Mouse (Mus musculus) left cerebral cortex, postnatal 14 days (tissue): ENCODE measurements around the gene C1qtnf2. TPM values are rescaled to one million over a fixed set of nuclear protein-coding genes. Genes with fewer than 3 reads are reported as not detected.

Experiments
- DNase-seq, 2 experiments: peaks; one replicate each; pipeline ENCODE4 v3.0.0; 2021 to 2022; ENCODE audit warnings: low spot score in 2 of 2, mixed read lengths in 1 of 2
- intact Hi-C: fragments of 180-260 bp; cut with DNase I; formaldehyde crosslinking; loops from one replicate; pipeline ENCODE4 v1.15.1; 2025
- long read RNA-seq, 2 experiments: library from polyadenylated mRNA; stranded (forward); transcript quantifications; one replicate each; pipeline ENCODE4 v2.0.0; 2021
- total RNA-seq, 2 experiments: library from RNA; stranded (reverse); gene quantifications; 2 replicates each; pipeline ENCODE4 v1.2.3; 2021

The C1qtnf2 gene
- total RNA-seq: 1 to 10 TPM; 3.6 to 3.8 TPM
- long read RNA-seq, experiment 1, partial matches to known transcripts: 0 of 3 reads
- long read RNA-seq, experiment 1, other reads (novel, unspliced or antisense): 1 of 3 reads
- long read RNA-seq, experiment 2, partial matches to known transcripts: 0 of 4 reads
- long read RNA-seq, experiment 2, other reads (novel, unspliced or antisense): 0 of 4 reads

DNA sequence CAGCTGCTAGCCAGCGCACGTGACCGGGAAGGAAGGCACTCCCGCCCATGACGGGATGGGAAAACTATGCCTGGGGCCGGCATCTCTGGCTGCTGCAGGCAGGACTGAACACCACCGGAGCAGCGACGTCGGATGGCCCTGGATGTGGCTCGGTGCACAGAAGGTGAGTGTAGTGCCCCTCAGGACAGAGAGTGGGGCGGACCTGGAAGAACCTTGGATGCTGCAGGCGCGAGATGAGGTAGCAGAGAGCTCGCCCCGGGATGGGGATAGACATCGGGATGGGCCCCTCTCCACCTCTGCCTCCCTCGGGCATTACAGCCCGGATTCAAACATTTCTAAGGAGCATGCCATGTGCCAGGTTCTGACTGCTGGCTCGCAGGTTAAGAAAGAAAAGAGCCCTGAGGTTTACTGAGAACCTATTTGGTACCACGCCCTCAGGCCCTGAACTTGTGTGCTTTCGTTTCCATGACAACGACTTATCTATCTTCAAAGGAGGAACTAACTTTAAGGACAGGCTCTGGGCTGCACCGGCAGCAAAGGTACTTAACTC lies at the start of gene C1qtnf2:
Gene C1qtnf2 (plus strand): TSS at position 52 of the 550 bp plus-strand sequence.
- intact Hi-C loops: no loop called here
- peak in 1 of 2 experiments; percentile 28 for DNase-seq

- intact Hi-C loops: no loop called here
- DNase-seq: no peak
Observed at GRCm38 (mm10) chr11:43424386-43424785, 49.7 kb upstream of the C1qtnf2 start.

DNA sequence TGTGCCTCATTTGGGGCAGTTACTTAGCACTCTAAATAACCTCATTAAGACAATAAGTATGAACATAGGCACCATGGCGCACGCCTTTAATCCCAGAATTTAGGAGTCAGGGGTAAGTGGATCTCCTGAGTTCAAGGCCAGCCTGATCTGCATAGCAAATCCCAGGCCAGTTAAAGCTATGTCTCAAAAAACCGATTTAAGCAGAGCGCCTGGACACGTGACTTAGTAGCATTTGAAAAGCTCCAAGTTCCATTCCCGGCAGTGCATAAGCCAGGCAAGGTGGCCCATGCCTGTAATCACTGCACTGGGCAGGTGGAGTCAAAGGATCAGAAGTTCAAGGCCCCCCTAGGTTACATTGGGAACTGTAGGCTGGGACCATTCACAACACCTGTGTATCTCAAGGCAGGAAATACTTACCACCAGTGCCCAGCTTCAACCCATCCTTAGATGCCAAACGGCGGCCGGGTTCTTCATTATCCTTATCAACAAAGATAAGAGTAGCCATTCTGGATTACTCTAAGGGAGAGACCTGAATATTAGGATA lies 48.8 kb upstream of the C1qtnf2 start:
- DNase-seq: no peak
- intact Hi-C loops: no loop called here

- peak; percentile 52 to 73 for DNase-seq
- intact Hi-C loops: no loop called here
Observed at GRCm38 (mm10) chr11:43425824-43426413, 48.2 kb upstream of the C1qtnf2 start, which contains the start of gene Pttg1. Pttg1 (minus strand) TSS chr11:43426251.

DNA sequence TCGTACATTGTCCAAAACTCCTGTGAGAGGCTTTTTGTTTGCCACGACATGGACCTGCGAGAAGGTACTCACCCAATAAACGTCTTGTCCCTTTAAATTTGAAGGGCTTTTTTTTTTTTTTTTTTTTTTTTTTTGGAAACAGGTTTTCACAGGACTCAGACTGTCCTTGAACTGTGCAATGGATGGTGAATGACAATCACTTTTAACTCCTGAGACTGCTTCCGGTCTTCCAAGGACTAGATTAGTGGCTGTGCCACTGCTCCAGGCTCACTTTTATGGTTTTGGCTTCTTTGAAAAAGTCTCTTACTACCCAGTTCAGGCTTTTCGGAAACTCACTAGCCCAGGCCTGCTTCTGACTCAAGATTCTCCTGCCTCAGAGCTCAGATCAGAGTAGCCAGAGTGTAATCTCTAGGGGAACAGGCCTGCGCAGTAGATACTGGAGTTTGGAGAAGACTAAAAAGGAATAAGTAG lies 47.6 kb upstream of the C1qtnf2 start:
- intact Hi-C loops: no loop called here
- DNase-seq: no peak

DNA sequence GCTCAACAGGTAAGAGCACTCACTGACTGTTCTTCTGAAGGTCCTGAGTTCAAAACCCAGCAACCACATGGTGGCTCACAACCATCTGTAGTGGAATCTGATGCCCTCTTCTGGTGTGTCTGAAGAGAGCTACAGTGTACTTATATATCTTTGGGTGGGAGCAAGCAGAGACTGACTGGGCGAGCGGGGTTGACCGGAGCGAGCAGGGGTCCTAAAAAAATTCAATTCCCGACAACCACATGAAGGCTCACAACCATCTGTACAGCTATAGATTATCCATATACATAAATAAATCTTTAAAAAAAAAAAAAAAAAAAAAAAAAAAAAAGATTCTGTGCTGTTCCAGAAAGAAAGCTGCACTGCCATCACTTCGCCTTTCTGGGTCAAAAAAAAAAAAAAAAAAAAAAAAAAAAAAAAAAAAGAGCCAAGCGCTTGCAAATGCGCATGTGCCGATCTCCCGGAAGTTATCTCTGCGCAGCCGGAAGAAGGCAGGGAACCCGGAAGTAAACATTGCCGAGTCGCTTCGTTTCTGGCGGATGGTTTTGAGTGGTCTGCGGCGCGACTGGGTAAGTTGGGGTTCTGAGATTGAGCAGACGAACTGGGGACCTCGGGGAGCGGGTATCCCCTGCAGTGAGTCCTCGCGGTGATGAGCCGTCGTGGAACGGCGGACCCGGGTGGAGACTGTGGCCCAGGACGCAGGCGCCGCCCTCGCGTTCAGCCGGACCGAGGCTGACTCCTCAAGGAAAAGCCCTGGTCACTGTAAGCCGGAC lies 40.6 kb upstream of the C1qtnf2 start, which contains the start of gene Slu7:
Gene Slu7 (plus strand): TSS at position 491 of the 770 bp plus-strand sequence.
- DNase-seq: peak; percentile 70 to 76
- intact Hi-C loops: no loop called here

DNA sequence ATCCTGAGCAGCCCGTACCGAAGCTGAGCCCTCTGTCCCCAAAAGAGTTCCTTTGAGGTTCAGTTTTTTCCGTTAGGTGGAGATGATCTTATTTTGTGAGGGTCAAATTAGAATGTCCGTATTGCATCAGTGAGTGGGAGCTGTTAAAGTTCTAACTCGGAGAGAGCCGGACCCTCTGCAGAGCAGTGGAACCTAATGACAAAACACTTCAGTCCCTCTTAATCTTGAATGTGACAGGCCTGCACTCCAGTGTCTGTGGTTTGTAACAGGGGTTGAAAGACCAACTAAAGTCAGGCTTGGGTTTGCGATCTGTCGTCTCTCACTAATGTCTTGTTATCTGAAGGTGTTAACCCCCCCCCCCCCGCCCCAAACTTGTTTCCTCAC lies 40.1 kb upstream of the C1qtnf2 start:
- DNase-seq: no peak
- intact Hi-C loops: no loop called here

GRCm38 (mm10) chr11:43441121-43441520 lies 33.0 kb upstream of the C1qtnf2 start:
- intact Hi-C loops: no loop called here
- DNase-seq: no peak

GRCm38 (mm10) chr11:43443183-43443582 lies 30.9 kb upstream of the C1qtnf2 start:
- no peak for DNase-seq
- intact Hi-C loops: no loop called here

- intact Hi-C loops: loop anchor here (5.0 kb wide), 1 partner anchor 42 kb away; no protein-coding TSS in a partner anchor
Observed at GRCm38 (mm10) chr11:43449916-43450315, 24.2 kb upstream of the C1qtnf2 start.

DNA sequence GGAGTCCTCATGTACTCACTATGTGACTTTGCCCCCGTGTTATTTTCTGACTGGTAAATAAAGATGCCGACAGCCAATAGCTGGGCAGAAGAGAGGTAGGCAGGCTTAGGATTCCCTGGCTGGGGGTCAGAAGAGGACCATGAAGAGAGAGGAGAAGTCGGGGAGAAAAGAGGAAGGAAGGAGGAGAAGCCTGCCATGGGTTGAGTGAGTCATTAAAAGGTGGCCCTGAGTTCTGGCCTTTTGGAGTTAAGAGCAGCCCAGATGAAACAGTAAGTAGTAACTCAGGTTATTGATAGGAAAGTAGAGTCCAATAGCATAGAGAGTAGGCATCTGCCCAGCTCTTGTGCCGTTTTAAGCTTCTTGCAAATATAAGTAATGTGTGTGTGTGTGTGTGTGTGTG lies 22.8 kb upstream of the C1qtnf2 start:
- no peak for DNase-seq
- intact Hi-C loops: loop anchor here (5.0 kb wide), 1 partner anchor 41 kb away; no protein-coding TSS in a partner anchor

More at GRCm38 (mm10) chr11:43449916-43450315, 24.2 kb upstream of the C1qtnf2 start:
- DNase-seq: no peak

DNA sequence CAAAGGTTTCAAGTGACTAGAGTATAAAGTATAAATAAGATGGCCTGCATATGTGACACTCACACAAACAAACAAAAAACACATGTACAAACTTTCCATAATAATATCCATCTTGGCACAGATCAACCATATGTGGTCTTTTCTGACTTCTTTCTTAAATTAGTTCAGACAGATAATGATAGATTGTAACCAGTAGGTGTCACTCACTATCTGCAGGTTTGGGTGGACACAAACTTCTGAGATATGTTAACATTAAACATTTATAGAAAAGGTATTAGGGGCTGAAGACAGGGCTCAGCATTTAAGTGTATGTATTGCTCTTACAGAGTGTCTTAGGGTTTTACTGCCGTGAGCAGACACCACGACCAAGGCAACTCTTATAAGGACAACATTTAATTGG lies 21.8 kb upstream of the C1qtnf2 start:
- intact Hi-C loops: loop anchor here (5.0 kb wide), 1 partner anchor 40 kb away; no protein-coding TSS in a partner anchor
- DNase-seq: no peak

- intact Hi-C loops: no loop called here
- no peak for DNase-seq
Observed at GRCm38 (mm10) chr11:43463204-43463603, 10.9 kb upstream of the C1qtnf2 start.

- intact Hi-C loops: no loop called here
- no peak for DNase-seq
Observed at GRCm38 (mm10) chr11:43470118-43470517, 4.0 kb upstream of the C1qtnf2 start.

DNA sequence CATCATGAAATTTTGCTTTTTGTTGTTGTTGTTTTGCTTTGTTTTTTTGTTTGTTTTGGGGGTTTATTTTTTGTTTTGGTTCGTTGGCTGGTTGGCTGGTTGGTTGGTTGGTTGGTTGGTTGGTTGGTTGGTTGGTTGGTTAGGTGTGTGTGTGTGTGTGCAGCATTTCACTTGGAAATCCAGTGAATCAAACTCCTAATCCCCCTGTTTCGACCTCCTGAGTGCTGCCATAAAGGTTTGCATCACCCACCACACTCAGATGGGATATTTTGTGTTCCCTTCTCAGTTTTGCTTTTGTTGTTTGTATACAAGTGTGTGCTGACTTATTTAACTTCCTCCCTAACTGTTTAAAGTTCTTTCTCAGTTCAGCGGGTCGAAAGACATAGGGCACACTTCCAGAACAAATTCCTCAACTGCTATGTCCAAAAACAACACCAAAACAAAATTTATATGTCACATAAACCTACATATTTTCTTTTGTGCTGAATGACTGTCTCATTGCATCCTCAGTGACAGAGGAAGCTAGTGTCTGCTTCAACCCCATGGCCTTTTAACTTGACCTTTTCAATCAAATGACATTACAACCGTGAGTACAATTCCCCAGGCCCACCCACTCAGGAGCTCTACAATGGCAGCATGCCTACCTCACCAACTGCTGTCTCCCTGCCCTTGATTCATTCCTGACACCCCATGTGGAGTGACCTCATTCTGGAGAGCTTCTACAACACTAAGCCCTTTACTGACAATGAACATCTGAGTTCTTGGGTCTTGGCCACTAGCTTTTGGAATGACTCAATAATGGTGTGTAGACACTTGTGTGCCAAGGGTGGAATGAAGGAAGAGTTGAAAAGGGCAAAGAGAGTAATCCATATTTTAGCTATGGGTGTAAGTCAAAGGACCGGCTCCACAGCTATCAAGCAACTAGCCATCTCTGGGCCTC lies 2.9 kb upstream of the C1qtnf2 start:
- intact Hi-C loops: no loop called here
- DNase-seq: no peak

DNA sequence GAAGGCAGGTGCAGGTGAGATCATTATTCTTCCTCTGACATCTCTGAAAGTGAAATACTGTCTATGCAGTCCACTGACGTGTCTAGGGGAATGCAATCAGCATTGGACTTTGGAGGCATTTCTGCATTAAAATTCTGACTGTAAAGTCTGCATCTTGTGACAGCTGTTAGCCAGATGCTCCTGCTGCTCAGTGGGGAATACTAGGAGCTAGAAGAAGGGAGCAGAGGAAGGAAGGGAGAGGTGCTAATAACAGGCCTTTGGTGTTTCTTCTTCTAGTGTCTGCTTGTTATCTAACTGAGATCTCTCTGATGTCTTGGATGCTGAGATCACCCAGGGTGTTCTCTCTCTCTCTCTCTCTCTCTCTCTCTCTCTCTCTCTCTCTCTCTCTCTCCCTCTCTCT lies 961 bp upstream of the C1qtnf2 start:
- DNase-seq: no peak
- intact Hi-C loops: no loop called here

DNA sequence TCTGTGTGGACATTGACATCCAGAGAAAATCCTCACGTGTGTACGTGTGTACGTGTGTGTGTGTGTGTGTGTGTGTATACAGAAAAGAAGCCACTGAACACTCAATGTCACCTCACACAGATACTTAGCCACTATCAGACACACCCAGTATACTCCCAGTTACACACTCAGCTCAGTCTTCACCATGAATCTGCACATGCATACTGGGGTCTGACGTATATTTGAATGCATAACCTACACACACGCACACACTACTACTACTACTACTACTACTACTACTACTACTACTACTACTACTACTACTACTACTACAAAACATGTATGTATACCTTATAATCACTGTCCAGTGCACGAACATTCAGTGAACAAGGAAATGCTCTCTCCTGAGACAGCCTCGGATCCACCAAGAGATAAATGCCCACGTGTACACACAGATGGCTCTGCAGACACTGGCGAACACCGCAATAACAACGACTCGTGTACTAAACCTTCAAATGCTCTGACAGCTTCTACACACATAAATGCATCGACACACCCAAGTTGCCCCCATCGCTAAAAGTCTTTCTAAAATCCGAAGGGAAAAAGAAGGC lies 346 bp upstream of the C1qtnf2 start:
- intact Hi-C loops: no loop called here
- DNase-seq: no peak

DNA sequence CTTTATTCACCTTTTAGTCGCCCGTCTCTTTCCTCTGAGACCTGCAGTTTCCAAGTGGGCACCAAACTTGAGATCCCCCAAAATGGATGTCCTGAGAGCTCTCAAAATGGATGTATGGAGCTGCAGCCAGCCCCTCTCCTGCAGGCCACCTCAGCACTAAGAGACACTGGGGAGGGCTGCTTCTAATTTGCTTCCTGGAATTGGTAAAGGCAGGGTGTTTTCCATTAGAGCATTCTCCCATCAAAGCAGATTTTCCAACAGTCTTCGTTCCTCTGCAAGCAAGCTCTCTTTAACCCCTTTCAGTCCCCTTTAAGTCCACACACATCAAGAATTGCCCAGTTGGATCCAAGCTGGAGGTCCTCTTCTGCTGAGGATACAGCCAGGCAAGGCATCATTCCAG lies 5.3 kb downstream of the C1qtnf2 start:
- intact Hi-C loops: no loop called here
- no peak for DNase-seq
